Mouse (Mus musculus): ENCODE data around the gene Nptxr.

The Nptxr gene

GRCm38 (mm10) chr15:79804352-79805071 lies at the start of gene Nptxr:
Gene Nptxr (minus strand): TSS chr15:79804766.
- DNase-seq (ENCODE audit: low spot score), result no peak

DNA sequence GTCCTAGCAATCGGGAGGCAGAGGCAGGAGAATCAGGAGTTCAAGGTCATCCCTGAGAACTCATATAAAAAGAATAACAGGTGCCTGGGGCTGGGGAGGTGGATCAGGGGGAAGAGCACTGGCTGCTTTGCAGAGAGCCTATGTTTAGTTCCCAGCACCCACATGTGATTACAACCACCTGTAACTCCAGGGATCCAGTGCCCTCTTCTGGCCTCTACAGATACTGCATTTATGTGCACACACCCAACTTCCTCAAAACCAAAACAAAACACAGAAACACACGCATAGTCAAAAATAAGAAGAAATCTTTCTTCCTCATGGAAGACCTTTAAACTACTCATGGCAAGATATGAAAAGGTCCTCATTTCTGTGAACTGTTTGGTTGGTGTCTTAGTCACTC lies 45.6 kb upstream of the Nptxr start:
- DNase-seq (ENCODE audit: low spot score), result no peak

GRCm38 (mm10) chr15:79847100-79847499 lies 42.5 kb upstream of the Nptxr start:
- DNase-seq (ENCODE audit: low spot score), result peak; percentile 72

- DNase-seq (ENCODE audit: low spot score), result no peak
These were observed 41.4 kb upstream of the Nptxr start for GRCm38 (mm10) chr15:79845986-79846385.

- no peak for DNase-seq (ENCODE audit: low spot score)
These were observed 38.4 kb upstream of the Nptxr start for GRCm38 (mm10) chr15:79842985-79843384.

DNA sequence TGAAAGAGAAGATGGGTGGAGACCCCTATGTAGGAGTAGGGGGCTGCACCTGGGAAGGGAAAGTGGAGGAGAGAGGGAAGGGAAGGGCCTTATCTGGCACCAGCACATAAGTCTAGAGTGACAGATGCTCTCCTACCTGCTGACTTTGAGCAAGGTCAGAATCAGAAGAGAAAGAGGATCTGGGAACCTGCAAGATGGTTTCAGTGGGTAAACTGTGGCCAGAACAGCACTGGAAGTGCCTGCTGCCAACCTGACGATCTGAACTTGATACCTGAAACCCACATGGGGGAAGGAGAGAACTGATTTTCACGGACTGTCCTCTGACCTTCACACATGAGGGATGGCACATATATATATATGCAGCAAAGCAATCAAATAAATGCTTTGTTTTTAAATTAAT lies 35.7 kb upstream of the Nptxr start:
- no peak for DNase-seq (ENCODE audit: low spot score)

DNA sequence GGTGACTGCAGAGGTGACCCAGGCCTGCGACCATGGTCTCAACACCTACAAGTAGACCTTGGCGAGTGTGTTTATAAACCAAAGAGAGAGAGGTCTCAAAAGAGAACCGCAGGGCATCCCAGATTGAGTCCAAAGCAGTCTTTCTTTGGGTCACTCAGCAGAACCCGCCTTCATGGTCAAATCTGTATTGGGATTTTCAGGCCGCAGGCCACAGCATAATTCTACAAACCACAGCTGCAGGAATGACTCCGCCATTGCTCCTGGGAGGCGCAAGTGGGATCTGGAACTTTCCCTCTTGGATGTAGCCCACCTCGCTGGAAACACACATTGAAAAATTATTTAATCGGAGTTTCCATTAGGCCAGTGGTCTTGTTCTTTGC lies 30.3 kb upstream of the Nptxr start:
- DNase-seq (ENCODE audit: low spot score), result no peak

GRCm38 (mm10) chr15:79834130-79834880 lies 29.7 kb upstream of the Nptxr start, which contains the start of the genes Npcd and Cbx6:
Gene Npcd (minus strand): TSS chr15:79834237.
Gene Cbx6 (minus strand): TSS chr15:79834688.
- DNase-seq (ENCODE audit: low spot score), result peak; percentile 94

DNA sequence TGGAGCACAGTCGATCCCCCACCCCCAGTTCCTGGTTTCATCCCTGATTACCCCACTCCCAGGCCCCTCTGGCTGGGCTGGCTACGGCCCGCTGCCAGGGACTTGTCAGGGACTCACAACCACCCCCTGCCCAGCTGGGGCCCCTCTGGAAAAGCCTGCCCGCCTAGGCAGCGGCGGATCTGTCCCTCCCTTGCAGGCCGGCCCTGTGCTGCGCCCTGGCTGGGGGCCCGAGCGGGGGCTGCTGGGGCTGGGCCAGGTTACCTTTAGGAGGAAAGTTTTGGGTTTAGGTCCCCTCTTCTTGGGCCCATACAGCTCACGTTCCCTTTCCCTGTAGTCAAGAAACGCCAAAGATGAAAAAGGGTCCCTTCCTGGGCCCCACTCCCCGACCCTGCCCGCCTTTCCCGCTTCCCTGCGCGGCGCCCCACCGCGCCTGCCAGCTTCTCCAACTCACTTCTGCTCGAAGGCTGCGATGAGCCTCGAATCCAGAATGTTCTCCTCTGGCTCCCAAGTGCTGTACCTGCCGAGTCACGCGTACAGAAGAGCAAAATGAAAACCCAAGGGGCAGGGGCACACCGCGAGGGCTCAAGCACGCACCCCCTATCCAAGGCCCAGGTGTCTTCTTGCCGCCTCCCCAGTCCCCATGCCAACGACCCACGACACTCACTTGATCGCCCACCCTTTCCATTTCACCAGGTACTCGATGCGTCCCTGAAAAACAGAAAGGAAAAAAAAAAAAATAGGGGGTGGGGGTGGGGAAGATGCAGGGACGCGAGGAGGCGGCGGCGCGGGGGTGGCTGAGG lies 28.9 kb upstream of the Nptxr start:
- no peak for DNase-seq (ENCODE audit: low spot score)

DNA sequence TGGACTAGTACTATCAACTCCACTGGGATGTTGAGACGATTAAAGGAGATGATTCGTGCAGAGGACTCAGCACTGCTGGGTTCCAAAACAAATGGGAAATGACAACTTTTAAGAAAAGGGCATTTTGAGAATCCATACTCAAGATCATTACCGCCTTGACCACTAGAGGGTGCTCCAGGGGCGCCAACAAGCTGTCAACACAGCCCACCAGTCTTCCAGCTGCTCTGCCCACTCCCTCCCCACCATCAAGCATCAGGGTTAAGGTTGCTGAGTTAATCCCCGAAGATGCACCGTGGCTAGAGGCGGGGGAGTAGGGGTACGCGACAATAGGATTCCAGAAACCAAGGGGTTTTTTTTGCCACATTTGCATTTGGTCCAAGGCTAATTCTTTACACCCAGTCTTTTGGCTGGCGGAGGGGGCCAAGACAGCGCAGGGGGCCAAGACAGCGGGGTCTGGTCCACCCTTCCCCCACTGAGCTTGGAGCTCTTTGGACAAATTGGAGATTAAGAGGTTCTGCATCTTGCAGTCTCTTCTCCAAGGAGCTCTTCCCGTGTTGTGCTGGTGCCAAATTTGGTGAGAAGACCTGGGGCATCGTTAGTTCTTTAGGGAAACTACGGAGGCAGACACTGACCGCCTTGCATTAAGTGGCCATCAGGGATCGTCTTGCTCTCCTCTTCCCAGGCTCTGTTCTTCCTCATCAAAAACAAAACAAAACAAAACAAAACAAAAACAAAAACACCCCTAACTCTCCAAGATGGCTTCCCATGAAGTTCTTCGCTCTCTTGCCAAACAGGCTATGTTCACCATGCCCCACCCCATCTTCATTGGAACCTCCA lies 27.7 kb upstream of the Nptxr start:
- DNase-seq (ENCODE audit: low spot score), result peak; percentile 66

- peak; percentile 68 for DNase-seq (ENCODE audit: low spot score)
These were observed 25.8 kb upstream of the Nptxr start for GRCm38 (mm10) chr15:79830388-79830787.

- no peak for DNase-seq (ENCODE audit: low spot score)
These were observed 24.9 kb upstream of the Nptxr start for GRCm38 (mm10) chr15:79829431-79829830.

DNA sequence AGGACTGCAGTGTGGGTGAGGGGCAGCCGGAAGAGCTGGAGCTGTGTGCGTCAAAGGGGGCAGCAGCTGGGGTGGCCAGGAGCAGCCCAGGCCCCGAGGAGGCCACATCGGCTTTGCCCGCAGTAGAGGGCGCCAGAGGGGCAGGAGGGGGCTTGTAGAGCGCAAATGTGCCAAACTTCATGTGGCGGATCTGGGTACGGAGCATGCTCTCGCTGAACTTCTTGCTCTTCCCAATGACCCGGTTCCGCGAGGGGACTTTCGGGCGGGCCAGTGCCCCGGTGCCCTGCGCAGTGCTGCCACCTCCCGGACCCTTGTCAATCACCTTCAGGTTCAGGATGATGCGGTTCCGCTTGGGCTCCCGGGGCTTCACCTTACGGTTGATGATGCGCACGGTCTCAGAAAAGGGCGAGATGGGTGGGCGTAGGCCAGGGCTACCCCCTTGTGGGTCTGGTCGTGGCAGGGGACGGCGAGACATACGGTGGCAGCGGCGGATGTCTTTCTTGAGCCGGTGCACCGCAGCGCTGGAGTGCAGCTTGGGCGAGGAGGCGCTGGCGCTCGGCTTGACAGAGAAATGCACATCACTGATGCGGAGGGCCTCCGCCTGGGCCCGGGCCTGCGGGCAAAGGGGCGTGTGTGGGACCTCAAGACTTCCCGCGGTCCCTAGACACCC lies 23.9 kb upstream of the Nptxr start:
- no peak for DNase-seq (ENCODE audit: low spot score)

DNA sequence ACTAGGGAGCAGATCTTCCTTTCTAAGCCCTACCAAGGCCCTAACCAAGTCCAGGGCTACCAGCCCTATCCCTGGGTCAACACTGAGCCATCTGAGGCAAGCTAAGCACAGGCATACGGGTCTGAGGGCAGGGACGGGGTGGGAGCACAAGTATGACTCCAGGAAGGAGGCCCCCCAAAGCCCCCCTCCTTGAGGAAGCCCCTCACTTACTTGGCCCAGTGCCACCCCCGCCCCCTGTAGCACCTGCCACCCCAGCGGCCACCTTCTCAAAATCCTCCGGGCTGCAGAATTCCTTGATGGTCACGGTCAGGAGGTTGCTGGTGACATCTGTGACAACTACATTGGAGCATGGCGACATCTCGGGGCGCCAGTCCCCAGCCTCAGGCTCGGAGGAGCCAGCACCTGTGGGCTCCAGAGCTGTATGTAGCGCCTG lies 23.2 kb upstream of the Nptxr start:
- no peak for DNase-seq (ENCODE audit: low spot score)

GRCm38 (mm10) chr15:79827061-79827777 lies 22.7 kb upstream of the Nptxr start:
- no peak for DNase-seq (ENCODE audit: low spot score)

DNA sequence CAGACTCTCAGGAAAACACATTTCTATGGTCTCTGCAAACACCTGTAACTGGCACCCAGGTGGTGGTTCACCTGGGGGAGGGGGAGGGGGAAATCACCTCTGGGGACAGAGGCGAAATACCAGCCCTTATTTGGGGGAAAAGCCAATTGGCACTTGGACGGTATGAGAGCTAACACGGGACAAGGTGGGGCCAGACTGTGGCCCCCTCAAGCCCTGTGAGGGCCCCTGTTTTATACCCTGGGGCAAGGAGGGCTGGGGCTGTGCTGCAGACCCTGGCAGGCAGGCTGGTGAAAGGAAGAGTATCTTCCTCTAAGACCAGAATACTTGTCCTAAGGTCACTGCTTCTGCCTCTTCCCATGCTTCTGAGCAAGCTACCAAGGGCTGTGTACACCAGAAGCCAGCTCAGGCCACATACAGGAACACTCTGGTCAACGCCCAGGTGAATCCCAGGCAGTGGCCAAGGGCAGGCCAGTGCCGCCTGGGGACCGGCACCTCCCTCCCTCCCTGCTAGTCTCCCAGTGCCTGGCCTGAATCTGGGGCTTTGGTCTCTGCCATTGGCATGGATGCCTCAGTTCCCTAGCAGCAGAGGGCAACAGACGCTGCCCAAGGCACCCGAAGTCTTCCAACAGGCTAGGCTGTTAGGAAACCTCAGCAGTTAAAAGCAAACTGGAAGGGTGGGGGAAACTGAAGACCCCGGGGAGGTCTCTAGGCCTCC lies 21.8 kb upstream of the Nptxr start:
- no peak for DNase-seq (ENCODE audit: low spot score)

DNA sequence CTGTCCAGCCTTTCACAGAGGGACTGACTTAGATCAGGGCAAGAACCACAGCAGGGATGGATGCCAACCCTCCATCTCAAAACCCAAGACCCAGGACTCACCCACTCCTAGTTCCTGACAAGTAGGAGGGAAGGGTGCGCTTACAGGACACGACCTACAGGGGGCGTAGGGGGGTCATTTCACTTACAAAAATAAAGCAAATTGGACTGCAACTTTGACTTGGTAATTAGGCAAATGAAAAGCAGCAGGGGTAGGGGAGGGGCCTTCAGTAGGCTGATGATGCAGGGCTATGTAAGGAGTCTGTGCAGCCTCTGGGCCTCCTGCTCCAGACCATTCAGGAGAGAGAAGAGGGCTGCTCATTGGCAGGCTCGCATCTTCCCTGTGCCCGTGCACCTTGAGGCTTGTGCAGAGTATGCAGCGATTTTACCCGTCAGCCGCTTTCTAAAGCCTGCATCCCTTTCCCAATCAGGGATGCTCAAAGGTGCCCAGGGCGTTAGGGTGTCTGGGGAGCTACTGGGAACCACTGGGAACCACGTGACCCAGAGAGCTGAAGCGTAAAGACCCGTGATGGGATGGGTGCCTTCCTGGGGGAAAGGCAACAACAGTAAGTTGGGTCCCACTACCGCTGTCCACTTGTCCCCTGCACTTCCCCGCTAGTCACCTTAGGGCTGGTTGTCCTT lies 20.7 kb upstream of the Nptxr start:
- DNase-seq (ENCODE audit: low spot score), result no peak

DNA sequence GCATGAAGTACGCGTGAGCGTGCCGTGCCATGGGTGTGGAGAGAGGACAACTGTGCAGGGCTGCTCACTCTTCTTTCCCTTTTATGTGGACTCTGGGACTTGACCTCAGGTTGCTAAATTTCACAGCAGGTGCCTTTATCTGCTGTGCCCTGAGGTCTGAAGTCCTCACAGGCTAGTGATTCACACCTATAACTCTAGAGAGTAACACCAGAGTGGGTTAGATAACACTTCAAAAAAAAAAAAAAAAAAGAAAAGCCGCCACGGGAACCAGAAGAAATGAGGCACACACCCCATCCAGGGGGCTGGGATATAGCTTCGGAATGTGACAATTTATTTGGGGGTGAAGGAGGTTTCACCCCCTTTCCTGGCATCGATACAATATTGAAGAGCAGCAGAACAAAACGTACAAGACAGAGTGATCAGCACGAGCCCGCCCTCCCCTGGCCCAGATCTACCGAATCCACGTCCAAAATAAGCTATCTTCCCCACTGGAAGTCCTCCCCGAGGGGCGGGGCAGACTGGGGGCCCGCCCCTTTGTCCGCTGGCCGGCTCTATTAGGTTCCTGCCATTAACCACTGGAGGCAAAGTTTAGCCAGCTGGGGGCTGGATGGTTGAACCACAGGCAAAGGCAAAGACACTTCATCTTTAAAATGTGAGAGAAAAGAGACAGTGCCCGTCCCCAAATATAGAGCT lies 19.2 kb upstream of the Nptxr start:
- DNase-seq (ENCODE audit: low spot score), result peak; percentile 72

Data from testis, postnatal 14 days (tissue).